Mouse (Mus musculus) right cerebral cortex, postnatal 10 days (tissue): ENCODE measurements at regions not wholly inside any gene's neighbourhood (a gene's known extent, or its start where the extent isn't known, plus 50 kb on each side); places are given as distances from the start of the nearest gene placed in this dataset.

Experiments used
- DNase-seq, 2 experiments: peaks; one replicate each; pipeline ENCODE4 v3.0.0; 2021; ENCODE audit warnings: low spot score in 2 of 2

DNA sequence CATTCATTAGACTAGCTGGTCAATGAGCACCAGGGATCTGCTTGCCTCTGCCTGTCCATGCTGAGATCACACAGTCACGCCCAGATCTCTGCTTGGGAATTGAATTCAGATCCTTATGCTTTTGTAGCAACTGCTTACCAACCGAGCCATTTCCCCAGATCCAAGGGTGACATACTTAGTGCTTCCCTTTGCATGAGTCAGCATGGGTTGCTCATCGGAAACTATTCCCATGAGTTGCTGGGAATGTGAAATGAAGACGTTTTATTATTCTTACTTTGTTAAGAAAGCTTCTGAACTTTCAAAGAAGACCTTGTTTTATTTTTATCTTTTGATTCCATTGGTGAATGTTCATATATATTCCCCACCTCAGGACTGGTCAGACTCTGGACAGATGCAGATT, 82.3 kb upstream of the Far2 start:
- no peak for DNase-seq

DNA sequence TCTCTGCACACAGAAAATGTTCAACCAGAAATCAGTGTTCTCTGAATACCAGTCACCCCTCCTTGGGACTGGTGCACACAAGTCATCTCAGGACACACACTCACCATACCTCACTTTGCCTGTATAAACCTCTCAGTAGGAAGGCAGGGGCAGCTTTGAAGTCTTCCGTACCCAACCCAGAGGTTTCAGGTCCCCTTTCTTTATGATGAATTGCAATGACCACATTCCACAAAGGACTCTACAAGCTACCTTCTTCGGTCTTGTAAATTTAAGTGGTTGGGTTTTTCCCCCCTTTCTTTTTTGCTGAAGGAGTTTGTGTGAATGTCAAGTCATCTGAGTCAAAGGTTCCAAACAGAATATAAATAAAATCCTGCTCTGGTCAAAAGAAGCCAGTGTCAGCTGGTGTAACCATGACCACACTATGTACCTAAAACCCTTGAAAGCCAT, 76.9 kb upstream of the Far2 start:
- DNase-seq = no peak

DNA sequence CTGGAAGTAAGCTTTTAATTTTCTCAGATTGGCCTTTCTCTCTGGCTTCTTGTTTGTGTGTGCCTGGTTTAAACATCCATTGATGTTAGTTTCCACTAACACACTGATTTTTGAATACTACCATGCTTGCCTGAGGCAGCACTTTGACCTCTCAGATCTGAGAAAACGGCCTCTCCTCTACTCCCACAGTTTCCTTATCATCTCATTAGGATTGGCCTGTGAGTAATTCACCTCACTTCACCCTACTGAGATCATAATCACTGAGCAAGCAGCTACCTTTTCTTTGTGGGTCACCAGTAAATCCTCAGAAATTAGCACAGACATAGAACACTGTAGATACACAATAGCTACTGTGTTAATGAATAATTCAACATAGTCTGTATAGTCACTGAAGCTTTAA, 74.5 kb upstream of the Far2 start:
- no peak for DNase-seq

DNA sequence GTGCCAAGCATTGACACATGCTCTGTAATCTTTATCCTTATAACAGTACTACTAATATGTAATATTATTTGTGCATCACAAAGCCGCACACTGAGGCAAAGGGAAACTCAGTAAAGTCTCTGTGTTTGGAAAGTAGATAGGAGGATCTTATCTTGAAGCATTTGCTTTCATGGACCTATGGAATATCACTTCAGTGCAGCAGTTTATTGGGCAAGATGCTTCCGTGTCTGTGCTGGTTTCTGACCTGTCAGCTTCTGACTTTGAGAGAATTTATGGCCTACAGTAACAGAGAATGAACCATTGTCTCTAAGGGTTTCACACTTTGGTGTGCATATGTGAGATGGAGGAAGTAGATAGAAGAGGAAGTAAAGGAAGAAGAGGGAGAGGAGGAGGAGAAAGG, 74.0 kb upstream of the Far2 start:
- no peak for DNase-seq

DNA sequence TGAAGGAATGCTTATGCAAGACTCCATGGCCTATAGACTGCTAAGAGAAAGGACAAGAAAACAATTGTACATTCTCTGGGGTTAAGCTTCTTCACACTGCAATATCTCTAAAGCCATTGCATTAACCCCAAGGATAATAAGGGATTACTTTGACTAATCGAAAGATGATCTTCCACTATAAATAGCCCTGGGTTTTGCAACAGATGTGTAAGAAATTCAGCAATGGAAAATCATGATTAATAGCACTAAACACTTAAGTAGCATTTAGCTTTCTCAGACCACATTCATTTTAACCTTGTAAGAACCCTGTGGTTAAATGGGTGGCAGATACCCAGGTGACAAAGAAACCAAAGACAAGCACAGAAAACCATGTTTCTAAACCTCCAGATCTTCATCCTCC, 71.1 kb upstream of the Far2 start:
- DNase-seq = no peak

DNA sequence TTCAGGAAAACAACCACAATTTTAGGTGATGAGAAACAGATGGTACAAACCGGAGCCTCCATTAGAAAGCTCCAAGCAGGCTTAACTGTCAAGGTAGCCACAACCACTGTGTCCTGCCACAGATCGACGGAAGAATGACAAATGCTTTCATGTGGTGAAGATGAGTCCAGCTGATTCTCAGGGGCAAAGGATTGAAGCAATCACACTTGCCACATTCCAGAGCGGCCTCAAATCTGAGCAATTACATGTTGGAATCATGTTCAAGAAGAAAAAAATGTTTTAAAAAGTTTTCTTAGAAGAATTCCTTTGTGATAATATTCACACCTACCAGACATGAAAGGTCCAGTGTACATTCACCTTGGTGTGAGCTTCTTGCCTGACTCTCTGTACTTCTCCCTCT, 57.7 kb upstream of the Far2 start:
- no peak for DNase-seq
